Mouse (Mus musculus) brain, embryonic 14.5 days (tissue): ENCODE results near the gene Gm14496.
"Not testable (repeated sequence)": the region's sequence is repeated elsewhere in the genome, so short reads cannot be mapped to it uniquely, and the experiment has no call there.

Experiments used
- CTCF ChIP-seq: fragments of 200-500 bp; IDR thresholded peaks from 2 replicates; pipeline ENCODE4 v1.5.1; 2012; ENCODE audit warnings: inconsistent platforms, mild to moderate bottlenecking, moderate library complexity, borderline replicate concordance; ENCODE audit not compliant: insufficient read depth, insufficient read length; ENCODE audit errors: extremely low read depth
- POLR2A ChIP-seq: fragments of 200-500 bp; IDR thresholded peaks from 2 replicates; pipeline ENCODE4 v1.6.1; 2012; ENCODE audit warnings: mild to moderate bottlenecking, inconsistent platforms, borderline replicate concordance; ENCODE audit not compliant: poor library complexity, insufficient read depth, insufficient read length, severe bottlenecking; ENCODE audit errors: extremely low read depth

GRCm38 (mm10) chr2:181981969-181982368, 9.0 kb upstream of the Gm14496 start:
- TF ChIP-seq CTCF, POLR2A: not testable (repeated sequence)
